Mouse (Mus musculus) forebrain, embryonic 10.5 days (tissue): ENCODE results near the gene Ppp1r15b. TPM values are rescaled to one million over a fixed set of nuclear protein-coding genes. Genes with fewer than 3 reads are reported as not detected.

Source experiments
- DNase-seq: peaks from one replicate; pipeline ENCODE4 v3.0.0-alpha.2; 2017; ENCODE audit warnings: low spot score; ENCODE audit errors: extremely low spot score
- H3K27ac ChIP-seq: fragments of 300-500 bp; sonication (generic); 2 replicates; pipeline ENCODE4 v1.5.1; 2016; ENCODE audit warnings: mild to moderate bottlenecking
- H3K27me3 ChIP-seq: fragments of 300-500 bp; sonication (generic); 2 replicates; pipeline ENCODE4 v1.6.1; 2016; ENCODE audit warnings: mild to moderate bottlenecking; ENCODE audit not compliant: poor library complexity, severe bottlenecking
- H3K36me3 ChIP-seq: fragments of 300-500 bp; sonication (generic); replicated peaks from 2 replicates; pipeline ENCODE4 v1.6.1; 2016; ENCODE audit warnings: mild to moderate bottlenecking, moderate library complexity
- H3K4me1 ChIP-seq: fragments of 300-500 bp; sonication (generic); 2 replicates; pipeline ENCODE4 v1.6.1; 2016
- H3K4me3 ChIP-seq: fragments of 300-500 bp; sonication (generic); 2 replicates; pipeline ENCODE4 v1.5.1; 2016; ENCODE audit warnings: mild to moderate bottlenecking, moderate library complexity
- H3K9me3 ChIP-seq: fragments of 300-500 bp; sonication (generic); 2 replicates; pipeline ENCODE4 v1.6.1; 2016; ENCODE audit warnings: mild to moderate bottlenecking, moderate library complexity
- WGBS: fragments of 180-500 bp; shearing (Covaris S2); methylation state at CpG from one replicate; pipeline ENCODE4 v1.1.7; 2016; 5-methylcytosine and 5-hydroxymethylcytosine counted together
- polyA plus RNA-seq: library from polyadenylated mRNA; unstranded; fragments of >200 nt; fragmentation: Nextera tagmentation; extraction: Ambion mirVana; gene quantifications from 2 replicates; pipeline ENCODE4 v1.2.1, GENCODE M21; 2016

Ppp1r15b gene
- polyA plus RNA-seq, 1 experiment from 2014 or later, result 59.3 TPM

GRCm38 (mm10) chr1:133171357-133171756 is 40.4 kb downstream of the Ppp1r15b start:
- H3K9me3 ChIP-seq, result no peaks in the 10 kb centered on the region
- WGBS, result 89% methylated on average over 9 of the region's 9 CpGs
- H3K27me3 ChIP-seq, result peaks cover 59% of the 10 kb centered on the region
- no peaks in the 10 kb centered on the region for H3K36me3 ChIP-seq
- no peak overlapping the region for H3K27ac ChIP-seq
- DNase-seq, result no peak
- H3K4me3 ChIP-seq, result no peak overlapping the region
- peaks cover 26% of the 10 kb centered on the region for H3K4me1 ChIP-seq

- H3K4me3 ChIP-seq, result no peak overlapping the region
- H3K27ac ChIP-seq, result no peak overlapping the region
- no peaks in the 10 kb centered on the region for H3K36me3 ChIP-seq
- H3K4me1 ChIP-seq, result peaks cover 17% of the 10 kb centered on the region; the same call in 1 of the 2 replicates
- 83% methylated on average over 6 of the region's 6 CpGs for WGBS
- H3K27me3 ChIP-seq, result peaks cover 50% of the 10 kb centered on the region
- no peaks in the 10 kb centered on the region for H3K9me3 ChIP-seq
- DNase-seq, result no peak
These were observed 44.2 kb downstream of the Ppp1r15b start for GRCm38 (mm10) chr1:133175150-133175549.

- Histone ChIP-seq H3K9me3 (no peaks in the 10 kb centered on the region), H3K4me1 (peaks cover 34% of the 10 kb centered on the region), H3K27ac (peak overlapping the region; percentile 67; the same call in 1 of the 2 replicates), H3K36me3 (no peaks in the 10 kb centered on the region), H3K4me3 (no peak overlapping the region), H3K27me3 (peaks cover 52% of the 10 kb centered on the region)
- 55% methylated on average over 8 of the region's 8 CpGs for WGBS
- peak; percentile 72 for DNase-seq
These were observed 46.7 kb downstream of the Ppp1r15b start for GRCm38 (mm10) chr1:133177480-133178172.

GRCm38 (mm10) chr1:133178732-133179440 is 47.9 kb downstream of the Ppp1r15b start:
- peaks cover 47% of the 10 kb centered on the region for H3K4me1 ChIP-seq
- DNase-seq, result no peak
- H3K4me3 ChIP-seq, result no peak overlapping the region
- H3K9me3 ChIP-seq, result no peaks in the 10 kb centered on the region
- 85% methylated on average over 11 of the region's 11 CpGs for WGBS
- peaks cover 63% of the 10 kb centered on the region for H3K27me3 ChIP-seq
- no peaks in the 10 kb centered on the region for H3K36me3 ChIP-seq
- H3K27ac ChIP-seq, result peak overlapping the region; percentile 67

GRCm38 (mm10) chr1:133181072-133182015 is 50.4 kb downstream of the Ppp1r15b start:
- peaks cover 65% of the 10 kb centered on the region for H3K27me3 ChIP-seq
- H3K9me3 ChIP-seq, result no peaks in the 10 kb centered on the region
- H3K4me1 ChIP-seq, result peaks cover 65% of the 10 kb centered on the region
- peak; percentile 87 for DNase-seq
- WGBS, result under 1% methylated on average over 31 of the region's 31 CpGs
- peaks cover 5% of the 10 kb centered on the region; the same call in 1 of the 2 replicates for H3K36me3 ChIP-seq
- H3K4me3 ChIP-seq, result peak overlapping the region; percentile 70
- H3K27ac ChIP-seq, result peak overlapping the region; percentile 96

GRCm38 (mm10) chr1:133182016-133182705 is 51.2 kb downstream of the Ppp1r15b start:
- Histone ChIP-seq H3K4me1 (peaks cover 72% of the 10 kb centered on the region), H3K27me3 (peaks cover 60% of the 10 kb centered on the region), H3K36me3 (peaks cover 5% of the 10 kb centered on the region; the same call in 1 of the 2 replicates), H3K4me3 (peak overlapping the region; percentile 70), H3K9me3 (no peaks in the 10 kb centered on the region), H3K27ac (peak overlapping the region; percentile 96)
- DNase-seq, result peak; percentile 72
- under 1% methylated on average over 25 of the region's 25 CpGs for WGBS

GRCm38 (mm10) chr1:133182706-133183095 is 51.8 kb downstream of the Ppp1r15b start:
- peak overlapping the region; percentile 96 for H3K27ac ChIP-seq
- peak; percentile 75 for DNase-seq
- under 1% methylated on average over 16 of the region's 16 CpGs for WGBS
- peaks cover 75% of the 10 kb centered on the region for H3K4me1 ChIP-seq
- H3K9me3 ChIP-seq, result no peaks in the 10 kb centered on the region
- peaks cover 58% of the 10 kb centered on the region for H3K27me3 ChIP-seq
- H3K36me3 ChIP-seq, result peaks cover 5% of the 10 kb centered on the region; the same call in 1 of the 2 replicates
- peak overlapping the region; percentile 70 for H3K4me3 ChIP-seq

GRCm38 (mm10) chr1:133183141-133183925 is 52.4 kb downstream of the Ppp1r15b start:
- peaks cover 52% of the 10 kb centered on the region for H3K27me3 ChIP-seq

GRCm38 (mm10) chr1:133187948-133188680 is 57.2 kb downstream of the Ppp1r15b start:
- peaks cover 28% of the 10 kb centered on the region for H3K36me3 ChIP-seq
- H3K4me3 ChIP-seq, result peak overlapping the region; percentile 29
- peaks cover 23% of the 10 kb centered on the region for H3K27me3 ChIP-seq
- WGBS, result 9% methylated on average over 4 of the region's 4 CpGs
- peaks cover 8% of the 10 kb centered on the region; the same call in 1 of the 2 replicates for H3K9me3 ChIP-seq
- peaks cover 83% of the 10 kb centered on the region for H3K4me1 ChIP-seq
- H3K27ac ChIP-seq, result peak overlapping the region; percentile 88
- DNase-seq, result peak; percentile 94

More at GRCm38 (mm10) chr1:133183141-133183925, 52.4 kb downstream of the Ppp1r15b start:
- Histone ChIP-seq H3K4me1 (peaks cover 78% of the 10 kb centered on the region), H3K9me3 (no peaks in the 10 kb centered on the region), H3K4me3 (peak overlapping the region; percentile 70), H3K36me3 (peaks cover 5% of the 10 kb centered on the region; the same call in 1 of the 2 replicates), H3K27ac (peak overlapping the region; percentile 96)
- WGBS, result 7% methylated on average over 16 of the region's 16 CpGs
- DNase-seq, result peak; percentile 78

- peaks cover 83% of the 10 kb centered on the region for H3K4me1 ChIP-seq
- H3K27ac ChIP-seq, result peak overlapping the region; percentile 88
- WGBS, result 85% methylated on average over 8 of the region's 8 CpGs
- peak overlapping the region; percentile 29; the same call in 1 of the 2 replicates for H3K4me3 ChIP-seq
- peaks cover 31% of the 10 kb centered on the region for H3K36me3 ChIP-seq
- peaks cover 23% of the 10 kb centered on the region for H3K27me3 ChIP-seq
- DNase-seq, result no peak
- peaks cover 8% of the 10 kb centered on the region; the same call in 1 of the 2 replicates for H3K9me3 ChIP-seq
These were observed 57.8 kb downstream of the Ppp1r15b start for GRCm38 (mm10) chr1:133188719-133189118.
